Mouse (Mus musculus) right cerebral cortex, postnatal 14 days (tissue): ENCODE data around the gene Anp32b.
A peak's percentile ranks its signal among the peaks of the same experiment; 100 is the strongest.

Source experiments
- DNase-seq: peaks from one replicate; pipeline ENCODE4 v3.0.0; 2022

Gene Anp32b

GRCm38 (mm10) chr4:46506801-46507610, 56.3 kb downstream of the Anp32b start:
- DNase-seq, result peak; percentile 94

- DNase-seq, result peak; percentile 82
Observed at GRCm38 (mm10) chr4:46507736-46508460, 57.2 kb downstream of the Anp32b start.

- DNase-seq, result no peak
Observed at GRCm38 (mm10) chr4:46520491-46520890, 69.8 kb downstream of the Anp32b start.

- no peak for DNase-seq
Observed at GRCm38 (mm10) chr4:46521457-46521856, 70.8 kb downstream of the Anp32b start.
